10 mouse cellular contexts compared by ENCODE assay signal in the genomic region with DNA sequence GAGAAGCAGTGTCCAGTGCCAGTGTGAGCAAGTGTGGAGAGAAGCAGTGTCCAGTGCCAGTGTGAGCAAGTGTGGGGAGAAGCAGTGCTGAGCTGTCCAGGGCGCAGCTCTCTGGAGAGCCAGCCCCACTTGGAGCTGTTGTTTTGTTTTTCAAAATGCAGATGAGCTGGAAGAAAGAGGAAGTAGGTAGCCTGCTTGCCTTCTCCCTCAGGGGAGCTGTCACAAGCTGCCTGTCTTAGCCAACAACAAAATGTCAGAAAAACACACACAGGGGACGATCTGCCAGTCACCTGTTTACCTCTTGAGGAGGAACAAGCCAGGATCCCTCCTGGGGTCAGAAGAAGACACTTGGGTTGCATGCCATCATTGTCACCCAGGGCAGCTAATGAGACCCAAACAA.
A peak's percentile ranks its signal among the peaks of the same experiment; 100 is the strongest.
DNase-seq lines count a peak whose midpoint lies in the region; ATAC-seq and TF ChIP-seq lines count a peak whose summit lies in the region.
"Had no signal": no experiment of that assay in that cellular context is flagged by ENCODE, and none has a peak within 500 bp of the region (broad histone marks: within the 10 kb centered on the region; RNA-seq: fewer than 3 reads in every experiment).

No protein-coding gene starts in this region.

- H3K27ac ChIP-seq in heart, adult 2 months: peak overlapping the region; percentile 44; the same call in 1 of the 2 replicates
- no peak overlapping the region for H3K27ac ChIP-seq in heart, embryonic 10.5 days
- 0 out of 2 replicates have a peak overlapping the region, but pooled peaks have one; percentile 3 for H3K27ac ChIP-seq in neural tube, embryonic 15.5 days (replicated peaks)

- intact Hi-C loops in heart, adult 2 months (cut with DNase I): loop anchor here (5.0 kb wide), 2 partner anchors 81 to 106 kb away; no protein-coding TSS in a partner anchor

- no peak for TF ChIP-seq CTCF in heart, adult 2 months (IDR thresholded peaks at IDR 0.05)

- peaks cover 2% of the 10 kb centered on the region for H3K36me3 ChIP-seq in heart, adult 2 months (ENCODE audit: control insufficient read depth, insufficient read depth, low read length)
- H3K36me3 ChIP-seq in heart, embryonic 10.5 days: 0 out of 2 replicates have a peak, but pooled peaks cover 2% of the 10 kb centered on the region
- peaks cover 8% of the 10 kb centered on the region; the same call in 1 of the 2 replicates for H3K36me3 ChIP-seq in neural tube, embryonic 15.5 days

- no peak for TF ChIP-seq EP300 in heart, adult 2 months (IDR thresholded peaks at IDR 0.05; ENCODE audit: insufficient read depth, low read depth, low read length)

- no peak for TF ChIP-seq POLR2A in heart, adult 2 months (IDR thresholded peaks at IDR 0.05; ENCODE audit: insufficient read depth, low read depth, low read length)

- H3K9me3 ChIP-seq in heart, embryonic 10.5 days: no peaks in the 10 kb centered on the region
- no peaks in the 10 kb centered on the region for H3K9me3 ChIP-seq in neural tube, embryonic 15.5 days (replicated peaks)
- H3K9me3 ChIP-seq: forebrain, embryonic 12.5 days had no signal

- no peak overlapping the region for H3K9ac ChIP-seq in heart, adult 2 months (ENCODE audit: low read depth, low read length)
- no peak overlapping the region for H3K9ac ChIP-seq in neural tube, embryonic 15.5 days (replicated peaks)
- H3K9ac ChIP-seq: forebrain, embryonic 12.5 days had no signal

- H3K4me3 ChIP-seq in heart, adult 2 months: no peak overlapping the region
- no peak overlapping the region for H3K4me3 ChIP-seq in heart, embryonic 10.5 days
- H3K4me3 ChIP-seq in neural tube, embryonic 15.5 days (replicated peaks): no peak overlapping the region
- H3K4me3 ChIP-seq: forebrain, embryonic 12.5 days had no signal

- no peak overlapping the region for H3K4me2 ChIP-seq in neural tube, embryonic 15.5 days
- H3K4me2 ChIP-seq: forebrain, embryonic 12.5 days had no signal

- WGBS in heart, adult 2 months: 17% methylated on average over 2 of the region's 2 CpGs
- WGBS in heart, embryonic 10.5 days: 72% methylated on average over 2 of the region's 2 CpGs
- 61% methylated on average over 2 of the region's 2 CpGs for WGBS in neural tube, embryonic 15.5 days

- 0 out of 2 replicates have a peak, but pooled peaks cover 1% of the 10 kb centered on the region for H3K79me2 ChIP-seq in heart, adult 2 months (replicated peaks; ENCODE audit: control insufficient read depth, insufficient read depth, low read length)

- no peak for ATAC-seq in neural tube, embryonic 15.5 days (ENCODE audit: low FRiP score)

- H3K4me1 ChIP-seq in heart, adult 2 months (ENCODE audit: control insufficient read depth, insufficient read depth, low read length): peaks cover 7% of the 10 kb centered on the region
- H3K4me1 ChIP-seq in heart, embryonic 10.5 days: peaks cover 33% of the 10 kb centered on the region
- H3K4me1 ChIP-seq in neural tube, embryonic 15.5 days: peaks cover 45% of the 10 kb centered on the region

- no peaks in the 10 kb centered on the region for H3K27me3 ChIP-seq in heart, adult 2 months (ENCODE audit: control insufficient read depth, insufficient read depth, low read length)
- no peaks in the 10 kb centered on the region for H3K27me3 ChIP-seq in heart, embryonic 10.5 days (ENCODE audit: insufficient read depth, poor library complexity, severe bottlenecking)
- H3K27me3 ChIP-seq in neural tube, embryonic 15.5 days (replicated peaks): no peaks in the 10 kb centered on the region
- H3K27me3 ChIP-seq: forebrain, embryonic 12.5 days had no signal

- peak in 1 of 2 experiments; percentile 32 for DNase-seq in heart, adult 2 months
- DNase-seq in heart, embryonic 10.5 days (ENCODE audit: low spot score): no peak
- DNase-seq in neural tube, embryonic 10.5 days (ENCODE audit: extremely low spot score, low spot score): no peak
- DNase-seq in lung, postnatal 36 days: peak; percentile 26
- peak; percentile 69 to 73 for DNase-seq in spleen, postnatal 36 days (ENCODE audit: low spot score in 2 of 2)
- no peak for DNase-seq in T-cell, adult 2 months (ENCODE audit: low spot score)
- DNase-seq in thymus, postnatal 36 days: no peak
- DNase-seq: cerebellum, postnatal 14 days had no signal

Comparison
In these comparisons a context has a peak if more than half of its experiments do, and no peak if none do; other contexts are left out.
1. DNase-seq: peak in lung, postnatal 36 days (single experiment) and spleen, postnatal 36 days (2 of 2); none in heart, embryonic 10.5 days (single experiment), neural tube, embryonic 10.5 days (single experiment), T-cell, adult 2 months (single experiment) and thymus, postnatal 36 days (0 of 2).